Mouse (Mus musculus): ENCODE measurements around the gene Sema6c.

DNA sequence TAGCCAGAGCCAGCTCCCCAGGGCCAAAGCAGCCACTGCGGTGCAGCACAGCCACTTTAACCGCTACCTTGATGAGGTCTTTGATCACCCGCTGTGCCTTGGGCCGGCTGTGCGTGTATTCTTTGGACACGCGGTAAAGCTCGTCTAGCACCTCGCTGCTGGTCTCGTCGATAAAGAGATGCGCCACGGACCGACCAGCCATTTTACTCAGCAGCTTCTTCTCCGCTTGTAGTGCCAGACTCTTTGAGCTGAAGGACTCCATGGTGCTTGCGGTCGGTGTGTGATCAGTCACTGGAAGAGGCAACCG is 20.0 kb upstream of the Sema6c start:
- no peak for TF ChIP-seq CTCF (IDR thresholded peaks at IDR 0.05)
- TF ChIP-seq EP300 (IDR thresholded peaks at IDR 0.05), result no peak
